Mouse (Mus musculus) cerebellum, adult 9-11 months (tissue): Measurements from ENCODE around the gene Smim7.

Experiments
- DNase-seq: peaks from one replicate; pipeline ENCODE4 v3.0.0; 2022

The Smim7 gene

GRCm38 (mm10) chr8:72570633-72571610 is at the start of gene Smim7:
Gene Smim7, minus strand, starts transcription at chr8:72571088.
- peak; percentile 98 for DNase-seq

- DNase-seq = no peak
These were observed 19.3 kb upstream of the Smim7 start for GRCm38 (mm10) chr8:72590198-72590597.

- DNase-seq = no peak
These were observed 18.4 kb upstream of the Smim7 start for GRCm38 (mm10) chr8:72589286-72589685.

- no peak for DNase-seq
These were observed 18.0 kb upstream of the Smim7 start for GRCm38 (mm10) chr8:72588865-72589264.

GRCm38 (mm10) chr8:72587806-72588205 is 16.9 kb upstream of the Smim7 start:
- DNase-seq = peak; percentile 42

GRCm38 (mm10) chr8:72584390-72584789 is 13.5 kb upstream of the Smim7 start:
- no peak for DNase-seq

- no peak for DNase-seq
These were observed 12.3 kb upstream of the Smim7 start for GRCm38 (mm10) chr8:72583056-72583771.

GRCm38 (mm10) chr8:72579374-72579773 is 8.5 kb upstream of the Smim7 start:
- DNase-seq = no peak

GRCm38 (mm10) chr8:72577941-72578340 is 7.1 kb upstream of the Smim7 start:
- no peak for DNase-seq

- DNase-seq = no peak
These were observed 6.4 kb upstream of the Smim7 start for GRCm38 (mm10) chr8:72577266-72577665.

- DNase-seq = no peak
These were observed 5.0 kb upstream of the Smim7 start for GRCm38 (mm10) chr8:72575915-72576314.

GRCm38 (mm10) chr8:72573450-72573849 is 2.6 kb upstream of the Smim7 start:
- DNase-seq = no peak

GRCm38 (mm10) chr8:72572507-72572906 is 1.6 kb upstream of the Smim7 start:
- peak; percentile 66 for DNase-seq

- DNase-seq = peak; percentile 85
These were observed 954 bp upstream of the Smim7 start, which contains the start of gene Tmem38a for GRCm38 (mm10) chr8:72571611-72572473. Gene Tmem38a, plus strand, starts transcription at chr8:72572055.

GRCm38 (mm10) chr8:72565970-72566369 is 4.9 kb downstream of the Smim7 start:
- DNase-seq = no peak

- DNase-seq = no peak
These were observed 9.7 kb downstream of the Smim7 start for GRCm38 (mm10) chr8:72561111-72561689.

- DNase-seq = no peak
These were observed 15.1 kb downstream of the Smim7 start for GRCm38 (mm10) chr8:72555770-72556169.

GRCm38 (mm10) chr8:72549314-72549892 is 21.5 kb downstream of the Smim7 start:
- peak; percentile 38 for DNase-seq

- DNase-seq = no peak
These were observed 22.1 kb downstream of the Smim7 start for GRCm38 (mm10) chr8:72548644-72549313.

- DNase-seq = peak; percentile 99
These were observed 22.9 kb downstream of the Smim7 start, which contains the start of gene Med26 for GRCm38 (mm10) chr8:72547802-72548643. Gene Med26, minus strand, starts transcription at chr8:72548270.
